Mouse (Mus musculus): ENCODE results near the gene Tnrc6b.

DNA sequence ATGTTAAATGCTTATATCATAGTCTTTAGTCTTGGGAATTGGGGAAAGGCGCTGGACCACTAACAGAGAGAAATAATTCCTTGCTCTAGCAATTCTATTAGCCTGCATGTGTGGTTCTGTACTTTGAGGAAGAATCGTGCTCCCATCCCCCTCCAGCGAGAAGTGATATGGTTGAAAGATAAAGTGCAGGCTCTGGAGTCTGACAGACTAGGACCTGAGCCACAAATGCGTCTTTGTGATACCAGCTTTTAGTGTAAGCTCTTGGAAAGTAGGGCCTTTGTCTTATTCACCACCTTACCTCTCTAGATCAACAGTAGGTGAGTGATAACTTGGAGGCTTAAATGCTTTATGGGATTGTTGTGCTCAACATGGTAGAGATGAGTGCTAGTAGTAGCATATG, 270.1 kb downstream of the Tnrc6b start:
- TF ChIP-seq CTCF (IDR thresholded peaks at IDR 0.05; ENCODE audit: insufficient read depth, low read depth, low read length): no peak
- no peak for TF ChIP-seq POLR2A (IDR thresholded peaks at IDR 0.05; ENCODE audit: insufficient read depth, low read depth, low read length)
